Mouse (Mus musculus) embryonic facial prominence, embryonic 11.5 days (tissue): ENCODE measurements at regions not wholly inside any gene's neighbourhood (a gene's known extent, or its start where the extent isn't known, plus 50 kb on each side); places are given as distances from the start of the nearest gene placed in this dataset.
A peak's percentile ranks its signal among the peaks of the same experiment; 100 is the strongest.

Source experiments
- ATAC-seq: fragments of 200-750 bp; cut with Nextera tagmentation; replicated peaks from 2 replicates; pipeline ENCODE4 v1.8.0; 2017; ENCODE audit warnings: low read depth; ENCODE audit not compliant: insufficient number of reproducible peaks, low FRiP score, low TSS enrichment
- DNase-seq: peaks from one replicate; pipeline ENCODE4 v3.0.0-alpha.2; 2015; ENCODE audit warnings: low spot score
- H3K27ac ChIP-seq: fragments of 300-500 bp; sonication (generic); replicated peaks from 2 replicates; pipeline ENCODE4 v1.5.1; 2014; ENCODE audit warnings: mild to moderate bottlenecking, low read depth, low read length, control low read depth
- H3K27me3 ChIP-seq: fragments of 300-500 bp; sonication (generic); 2 replicates; pipeline ENCODE4 v1.6.1; 2014; ENCODE audit warnings: mild to moderate bottlenecking, low read length, moderate library complexity, mixed read lengths; ENCODE audit not compliant: control insufficient read depth, insufficient read depth
- H3K36me3 ChIP-seq: fragments of 300-500 bp; sonication (generic); replicated peaks from 2 replicates; pipeline ENCODE4 v1.6.1; 2014; ENCODE audit warnings: low read depth, mild to moderate bottlenecking, low read length, moderate library complexity, mixed read lengths; ENCODE audit not compliant: control insufficient read depth, insufficient read depth
- H3K4me1 ChIP-seq: fragments of 300-500 bp; sonication (generic); 2 replicates; pipeline ENCODE4 v1.6.1; 2014; ENCODE audit warnings: low read length, mixed read lengths; ENCODE audit not compliant: control insufficient read depth, insufficient read depth
- H3K4me2 ChIP-seq: fragments of 300-500 bp; sonication (generic); 2 replicates; pipeline ENCODE4 v1.6.1; 2014; ENCODE audit warnings: low read depth, mild to moderate bottlenecking, control low read depth, low read length, moderate library complexity
- H3K4me3 ChIP-seq: fragments of 300-500 bp; sonication (generic); 2 replicates; pipeline ENCODE4 v1.5.1; 2014; ENCODE audit warnings: low read depth, low read length, control low read depth
- H3K9ac ChIP-seq: fragments of 300-500 bp; sonication (generic); replicated peaks from 2 replicates; pipeline ENCODE4 v1.6.1; 2014; ENCODE audit warnings: mild to moderate bottlenecking, control low read depth, low read length
- H3K9me3 ChIP-seq: fragments of 300-500 bp; sonication (generic); replicated peaks from 2 replicates; pipeline ENCODE4 v1.6.1; 2016; ENCODE audit warnings: mild to moderate bottlenecking, low read length, inconsistent platforms, mixed read lengths; ENCODE audit not compliant: control insufficient read depth
- WGBS: fragments of 180-500 bp; shearing (Covaris S2); extraction: QIAGEN DNeasy Blood & Tissue Kit; methylation state at CpG from one replicate; pipeline ENCODE4 v1.1.7; 2014; 5-methylcytosine and 5-hydroxymethylcytosine counted together

- 80% methylated on average over 5 of the region's 5 CpGs for WGBS
- Histone ChIP-seq H3K9me3 (no peaks in the 10 kb centered on the region), H3K36me3 (no peaks in the 10 kb centered on the region), H3K4me2 (no peak overlapping the region), H3K4me1 (no peaks in the 10 kb centered on the region), H3K9ac (no peak overlapping the region), H3K4me3 (no peak overlapping the region), H3K27ac (no peak overlapping the region), H3K27me3 (no peaks in the 10 kb centered on the region)
- DNase-seq (no peak), ATAC-seq (no peak)
Measured at GRCm38 (mm10) chr11:22630982-22631381, 119.1 kb downstream of the Tmem17 start.

GRCm38 (mm10) chr11:22631606-22632313 is 119.9 kb downstream of the Tmem17 start:
- ATAC-seq: no peak
- no peak overlapping the region for H3K27ac ChIP-seq
- peak overlapping the region; percentile 18; the same call in 1 of the 2 replicates for H3K9ac ChIP-seq

DNA sequence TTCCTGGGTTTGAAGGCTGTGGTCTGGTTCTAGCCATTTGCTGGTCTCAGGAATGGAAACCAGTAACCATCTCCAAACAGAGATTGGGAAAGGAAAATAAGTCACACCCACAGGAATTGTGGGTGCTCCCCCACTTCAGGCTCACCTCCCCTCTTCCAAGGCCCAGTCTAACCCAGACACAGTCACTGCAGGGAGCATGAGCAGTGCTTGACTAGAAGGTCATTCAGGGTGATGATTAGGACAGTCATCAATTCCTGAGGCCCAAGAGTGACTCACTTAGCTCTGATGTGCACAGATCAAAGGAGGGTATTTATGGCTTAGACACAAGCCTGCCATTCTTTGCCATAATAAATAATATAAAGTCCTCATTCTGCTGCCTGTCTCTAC is 120.4 kb downstream of the Tmem17 start:
- no peaks in the 10 kb centered on the region for H3K9me3 ChIP-seq
- no peak overlapping the region for H3K4me3 ChIP-seq
- no peaks in the 10 kb centered on the region for H3K4me1 ChIP-seq
- no peak overlapping the region for H3K4me2 ChIP-seq
- no peaks in the 10 kb centered on the region for H3K27me3 ChIP-seq
- DNase-seq: no peak
- ATAC-seq: no peak
- H3K36me3 ChIP-seq: no peaks in the 10 kb centered on the region
- H3K27ac ChIP-seq: no peak overlapping the region
- H3K9ac ChIP-seq: no peak overlapping the region

More at GRCm38 (mm10) chr11:22631606-22632313, 119.9 kb downstream of the Tmem17 start:
- WGBS: 19% methylated on average over 6 of the region's 6 CpGs
- H3K4me1 ChIP-seq: no peaks in the 10 kb centered on the region
- H3K4me3 ChIP-seq: no peak overlapping the region
- no peaks in the 10 kb centered on the region for H3K36me3 ChIP-seq
- DNase-seq: peak; percentile 74
- no peak overlapping the region for H3K4me2 ChIP-seq
- no peaks in the 10 kb centered on the region for H3K9me3 ChIP-seq
- H3K27me3 ChIP-seq: no peaks in the 10 kb centered on the region

DNA sequence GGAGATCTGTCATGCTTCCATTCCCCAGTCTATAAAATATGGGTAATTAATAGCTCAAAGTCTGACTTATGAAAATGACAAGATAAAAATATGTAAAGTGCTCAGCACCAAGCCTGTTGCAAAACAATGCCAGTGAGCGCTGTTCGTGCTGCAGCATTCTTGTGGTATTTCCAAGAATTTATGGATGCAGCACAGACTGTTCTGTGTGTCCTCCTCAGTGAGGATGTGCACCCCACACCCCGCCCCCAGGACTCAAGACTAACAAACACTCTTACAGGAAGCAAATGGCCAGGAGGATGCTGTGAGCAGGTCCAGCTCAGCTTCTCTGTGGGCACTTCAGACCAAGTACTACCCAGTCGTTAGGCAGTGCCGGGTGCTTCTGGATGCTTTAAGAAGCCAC is 121.1 kb downstream of the Tmem17 start:
- no peaks in the 10 kb centered on the region for H3K9me3 ChIP-seq
- H3K4me3 ChIP-seq: no peak overlapping the region
- ATAC-seq: no peak
- H3K36me3 ChIP-seq: no peaks in the 10 kb centered on the region
- WGBS: 78% methylated on average over 5 of the region's 5 CpGs
- H3K9ac ChIP-seq: no peak overlapping the region
- no peak overlapping the region for H3K27ac ChIP-seq
- H3K4me1 ChIP-seq: no peaks in the 10 kb centered on the region
- no peak overlapping the region for H3K4me2 ChIP-seq
- DNase-seq: no peak
- H3K27me3 ChIP-seq: no peaks in the 10 kb centered on the region

GRCm38 (mm10) chr11:22633961-22634360 is 122.1 kb downstream of the Tmem17 start:
- Histone ChIP-seq H3K9ac (no peak overlapping the region), H3K36me3 (no peaks in the 10 kb centered on the region), H3K9me3 (no peaks in the 10 kb centered on the region), H3K4me3 (no peak overlapping the region), H3K27me3 (no peaks in the 10 kb centered on the region), H3K4me1 (no peaks in the 10 kb centered on the region), H3K27ac (no peak overlapping the region), H3K4me2 (no peak overlapping the region)
- WGBS: 56% methylated on average over 6 of the region's 6 CpGs
- no peak for DNase-seq
- no peak; the same call in 1 of the 2 replicates for ATAC-seq

DNA sequence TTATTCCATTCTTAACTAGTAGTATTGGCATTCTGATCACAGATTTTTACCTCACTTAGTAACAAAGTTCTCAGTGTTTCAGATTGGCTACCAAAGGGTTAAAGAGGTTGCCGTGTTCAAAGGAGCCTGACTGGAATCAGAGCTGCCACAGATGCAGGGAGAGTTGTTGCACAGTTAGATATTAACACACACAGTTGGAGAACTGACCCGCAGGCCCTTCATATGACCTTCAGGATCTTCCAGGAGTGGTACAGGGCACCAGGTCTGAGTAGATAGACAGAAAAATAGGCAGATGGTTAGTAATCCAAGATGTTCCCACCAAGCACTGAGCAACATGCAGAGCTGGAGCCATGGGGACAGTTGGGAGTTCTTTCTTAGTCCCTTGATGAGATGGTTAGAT is 123.1 kb downstream of the Tmem17 start:
- H3K4me3 ChIP-seq: no peak overlapping the region
- DNase-seq (no peak), ATAC-seq (no peak)
- H3K9ac ChIP-seq: no peak overlapping the region
- 47% methylated on average over 2 of the region's 2 CpGs for WGBS
- no peaks in the 10 kb centered on the region for H3K4me1 ChIP-seq
- H3K36me3 ChIP-seq: no peaks in the 10 kb centered on the region
- H3K9me3 ChIP-seq: no peaks in the 10 kb centered on the region
- no peak overlapping the region for H3K27ac ChIP-seq
- no peaks in the 10 kb centered on the region for H3K27me3 ChIP-seq
- no peak overlapping the region for H3K4me2 ChIP-seq

- no peak overlapping the region for H3K27ac ChIP-seq
- H3K4me1 ChIP-seq: no peaks in the 10 kb centered on the region
- no peaks in the 10 kb centered on the region for H3K9me3 ChIP-seq
- H3K36me3 ChIP-seq: no peaks in the 10 kb centered on the region
- H3K9ac ChIP-seq: no peak overlapping the region
- DNase-seq (no peak), ATAC-seq (no peak)
- WGBS: 75% methylated on average over 7 of the region's 7 CpGs
- no peak overlapping the region for H3K4me2 ChIP-seq
- H3K4me3 ChIP-seq: no peak overlapping the region
- H3K27me3 ChIP-seq: no peaks in the 10 kb centered on the region
Measured at GRCm38 (mm10) chr11:22636321-22636720, 124.4 kb downstream of the Tmem17 start.

DNA sequence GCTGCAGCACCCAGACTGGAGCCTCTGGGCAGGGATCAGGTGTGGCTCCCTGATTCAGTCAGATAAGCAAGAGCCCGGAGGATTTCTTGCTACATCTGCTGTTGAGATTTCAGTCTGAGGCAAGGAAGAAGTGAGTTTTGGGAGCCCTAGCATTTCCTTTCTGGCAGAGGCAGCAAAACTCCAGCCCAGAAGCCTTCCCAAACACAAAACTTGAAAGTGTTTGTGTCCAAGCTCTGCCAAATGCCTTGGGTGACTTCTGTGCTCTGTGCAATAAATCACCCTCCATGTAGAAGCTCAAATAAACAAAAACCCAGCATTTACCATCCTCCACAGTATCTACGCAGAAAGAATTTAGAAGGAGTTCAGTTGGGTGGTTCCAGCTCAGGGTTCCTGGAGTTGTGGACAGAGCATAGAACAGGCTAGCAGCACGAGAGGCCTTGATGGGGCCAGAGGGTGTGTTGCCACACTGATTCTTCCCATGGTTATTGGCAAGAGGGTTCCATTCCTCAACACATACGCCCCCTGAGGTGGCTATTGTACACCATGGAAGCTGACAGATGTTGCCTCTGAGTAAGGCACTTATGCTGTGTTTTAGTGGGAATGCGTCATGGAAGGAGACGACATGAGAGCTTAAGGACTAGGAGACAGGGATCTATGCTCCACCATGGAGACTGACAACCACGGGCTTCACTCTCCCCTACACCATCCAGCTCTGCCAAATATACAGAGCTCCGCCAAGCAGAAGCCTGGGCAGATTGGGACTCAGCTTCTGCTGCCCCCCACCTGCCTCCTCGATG is 125.1 kb downstream of the Tmem17 start:
- Histone ChIP-seq H3K27ac (no peak overlapping the region), H3K4me2 (no peak overlapping the region), H3K9me3 (no peaks in the 10 kb centered on the region), H3K27me3 (no peaks in the 10 kb centered on the region), H3K36me3 (no peaks in the 10 kb centered on the region), H3K4me1 (no peaks in the 10 kb centered on the region), H3K9ac (no peak overlapping the region), H3K4me3 (no peak overlapping the region)
- DNase-seq: no peak
- no peak for ATAC-seq
- 88% methylated on average over 9 of the region's 9 CpGs for WGBS
